Mouse (Mus musculus) activated CD4-positive, CD25-positive, alpha-beta regulatory T cell, adult 4 months (primary cell): Measurements from ENCODE around the gene Tnfrsf1a. TPM values are rescaled to one million over a fixed set of nuclear protein-coding genes. Genes with fewer than 3 reads are reported as not detected.

Experiments used
- ATAC-seq: one replicate; pipeline ENCODE4 v1.8.0; 2017
- polyA plus RNA-seq, 2 experiments: library from polyadenylated mRNA; unstranded; fragments of 100-300 nt; shearing (Covaris generic); gene quantifications; one replicate each; pipeline ENCODE4 v1.2.1; 2017

The Tnfrsf1a gene
- polyA plus RNA-seq, 2 experiments from 2014 or later = 20.2 to 25.5 TPM

GRCm38 (mm10) chr6:125323547-125323946 lies 25.6 kb upstream of the Tnfrsf1a start:
- no peak for ATAC-seq

- ATAC-seq = no peak
These were observed 23.8 kb upstream of the Tnfrsf1a start for GRCm38 (mm10) chr6:125325337-125325736.

GRCm38 (mm10) chr6:125328243-125328642 lies 20.9 kb upstream of the Tnfrsf1a start:
- ATAC-seq = no peak

- no peak for ATAC-seq
These were observed 18.4 kb upstream of the Tnfrsf1a start for GRCm38 (mm10) chr6:125330626-125331326.

GRCm38 (mm10) chr6:125333112-125333899 lies 15.9 kb upstream of the Tnfrsf1a start:
- no peak for ATAC-seq

GRCm38 (mm10) chr6:125334356-125334755 lies 14.8 kb upstream of the Tnfrsf1a start:
- ATAC-seq = no peak

GRCm38 (mm10) chr6:125338791-125339660 lies 10.1 kb upstream of the Tnfrsf1a start:
- peak; percentile 19 for ATAC-seq

- no peak for ATAC-seq
These were observed 8.9 kb upstream of the Tnfrsf1a start for GRCm38 (mm10) chr6:125340244-125340643.

- ATAC-seq = no peak
These were observed 7.0 kb upstream of the Tnfrsf1a start for GRCm38 (mm10) chr6:125342198-125342597.

GRCm38 (mm10) chr6:125344084-125344483 lies 5.1 kb upstream of the Tnfrsf1a start:
- ATAC-seq = no peak

GRCm38 (mm10) chr6:125344866-125345265 lies 4.3 kb upstream of the Tnfrsf1a start:
- ATAC-seq = no peak

GRCm38 (mm10) chr6:125345625-125346024 lies 3.5 kb upstream of the Tnfrsf1a start:
- peak; percentile 23 for ATAC-seq

- ATAC-seq = no peak
These were observed 3.1 kb upstream of the Tnfrsf1a start for GRCm38 (mm10) chr6:125346029-125346428.

GRCm38 (mm10) chr6:125349575-125350230 lies 541 bp downstream of the Tnfrsf1a start:
- peak; percentile 68 for ATAC-seq

GRCm38 (mm10) chr6:125350231-125350994 lies 1.3 kb downstream of the Tnfrsf1a start:
- no peak for ATAC-seq

- no peak for ATAC-seq
These were observed 1.8 kb downstream of the Tnfrsf1a start for GRCm38 (mm10) chr6:125350995-125351324.

GRCm38 (mm10) chr6:125351368-125352045 lies 2.3 kb downstream of the Tnfrsf1a start:
- no peak for ATAC-seq

GRCm38 (mm10) chr6:125352046-125352384 lies 2.9 kb downstream of the Tnfrsf1a start:
- ATAC-seq = no peak

GRCm38 (mm10) chr6:125352811-125353210 lies 3.6 kb downstream of the Tnfrsf1a start:
- no peak for ATAC-seq

GRCm38 (mm10) chr6:125353221-125353620 lies 4.1 kb downstream of the Tnfrsf1a start:
- ATAC-seq = peak; percentile 29

- peak; percentile 72 for ATAC-seq
These were observed 4.5 kb downstream of the Tnfrsf1a start for GRCm38 (mm10) chr6:125353655-125354054.
